Mouse (Mus musculus) retina, postnatal 7 days (tissue): ENCODE measurements around the gene Eps15.

ENCODE experiments used
- DNase-seq: peaks from one replicate; pipeline ENCODE4 v3.0.0-alpha.2; 2012; ENCODE audit warnings: low read depth, low spot score

Eps15 gene

GRCm38 (mm10) chr4:109268903-109269302 is 11.2 kb upstream of the Eps15 start:
- no peak for DNase-seq

GRCm38 (mm10) chr4:109271803-109272202 is 8.3 kb upstream of the Eps15 start:
- DNase-seq = no peak

- DNase-seq = no peak
Measured at GRCm38 (mm10) chr4:109273586-109274240, 6.4 kb upstream of the Eps15 start.

- peak; percentile 5 for DNase-seq
Measured at GRCm38 (mm10) chr4:109280459-109281160, 542 bp downstream of the Eps15 start.

- no peak for DNase-seq
Measured at GRCm38 (mm10) chr4:109281161-109281560, 1.1 kb downstream of the Eps15 start.

- DNase-seq = no peak
Measured at GRCm38 (mm10) chr4:109281946-109282345, 1.9 kb downstream of the Eps15 start.

GRCm38 (mm10) chr4:109294629-109295028 is 14.6 kb downstream of the Eps15 start:
- no peak for DNase-seq

GRCm38 (mm10) chr4:109296510-109296909 is 16.4 kb downstream of the Eps15 start:
- no peak for DNase-seq

GRCm38 (mm10) chr4:109299136-109299535 is 19.1 kb downstream of the Eps15 start:
- no peak for DNase-seq

GRCm38 (mm10) chr4:109316941-109317894 is 37.1 kb downstream of the Eps15 start:
- DNase-seq = no peak

- no peak for DNase-seq
Measured at GRCm38 (mm10) chr4:109336796-109337195, 56.7 kb downstream of the Eps15 start.

GRCm38 (mm10) chr4:109341222-109341621 is 61.2 kb downstream of the Eps15 start:
- no peak for DNase-seq

GRCm38 (mm10) chr4:109342783-109343485 is 62.9 kb downstream of the Eps15 start:
- peak; percentile 23 for DNase-seq

GRCm38 (mm10) chr4:109343909-109344308 is 63.8 kb downstream of the Eps15 start:
- DNase-seq = no peak

- no peak for DNase-seq
Measured at GRCm38 (mm10) chr4:109378107-109378506, 98.0 kb downstream of the Eps15 start.

- DNase-seq = no peak
Measured at GRCm38 (mm10) chr4:109382457-109382856, 102.4 kb downstream of the Eps15 start.

GRCm38 (mm10) chr4:109385599-109385998 is 105.5 kb downstream of the Eps15 start:
- DNase-seq = no peak

- DNase-seq = no peak
Measured at GRCm38 (mm10) chr4:109393229-109393779, 113.2 kb downstream of the Eps15 start.

- DNase-seq = no peak
Measured at GRCm38 (mm10) chr4:109393902-109394301, 113.8 kb downstream of the Eps15 start.

GRCm38 (mm10) chr4:109394314-109395074 is 114.4 kb downstream of the Eps15 start:
- no peak for DNase-seq
